In the genomic region with DNA sequence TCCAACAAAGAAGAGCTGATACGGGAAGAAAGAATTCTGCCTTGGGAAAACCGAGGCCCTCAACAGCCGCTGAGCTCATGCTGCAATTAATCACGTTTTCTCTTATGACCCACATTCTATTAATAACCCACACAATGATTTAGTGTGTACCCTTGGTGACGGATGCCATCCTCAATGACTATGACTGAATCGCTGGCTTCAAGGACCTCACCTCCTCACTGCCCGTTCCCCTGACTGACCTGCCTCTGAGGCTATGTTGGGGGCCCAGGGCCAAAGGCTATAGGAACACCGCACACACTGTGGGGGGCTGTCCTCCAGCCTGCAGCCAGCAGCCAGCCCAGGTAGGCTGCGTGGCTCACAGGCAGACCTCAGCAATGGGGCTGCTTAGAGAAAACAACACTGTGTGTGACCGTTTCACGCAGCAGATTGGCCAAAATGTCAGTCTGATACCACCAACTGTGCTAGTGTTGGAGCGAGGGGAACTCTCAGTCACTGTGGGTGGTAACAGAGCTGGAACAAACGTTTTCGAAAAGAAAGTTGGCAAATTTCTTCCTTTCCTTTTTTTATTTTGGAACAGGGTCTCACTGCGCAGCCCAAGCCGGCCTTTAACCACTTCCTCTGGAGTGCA, we compare ENCODE assay signal across 13 mouse cellular contexts.
A peak's percentile ranks its signal among the peaks of the same experiment; 100 is the strongest.
DNase-seq lines count a peak whose midpoint lies in the region; ATAC-seq and TF ChIP-seq lines count a peak whose summit lies in the region.
"Had no signal": no experiment of that assay in that cellular context is flagged by ENCODE, and none has a peak within 500 bp of the region (broad histone marks: within the 10 kb centered on the region; RNA-seq: fewer than 3 reads in every experiment).

No protein-coding gene starts in this region.

- peak; percentile 40 for DNase-seq in gastrocnemius, adult 18-20 months (ENCODE audit: low spot score)
- DNase-seq in gastrocnemius, postnatal 25 days: no peak
- no peak for DNase-seq in lung, embryonic 14.5 days
- DNase-seq in lung, postnatal 25 days (ENCODE audit: low spot score): no peak
- peak; percentile 62 to 68 for DNase-seq in adrenal gland, postnatal 36 days
- DNase-seq: kidney, adult 8-10 months; liver, embryonic 13.5 days; spleen, adult 18-20 months had no signal

- no peak overlapping the region for H3K4me2 ChIP-seq in lung, embryonic 14.5 days
- H3K4me2 ChIP-seq in neural tube, embryonic 15.5 days: no peak overlapping the region
- H3K4me2 ChIP-seq: embryonic facial prominence, embryonic 15.5 days; heart, embryonic 13.5 days; liver, embryonic 13.5 days had no signal

- H3K27ac ChIP-seq in lung, embryonic 14.5 days (ENCODE audit: low read depth): no peak overlapping the region
- H3K27ac ChIP-seq in neural tube, embryonic 15.5 days (replicated peaks): 0 out of 2 replicates have a peak overlapping the region, but pooled peaks have one; percentile 23
- H3K27ac ChIP-seq: embryonic facial prominence, embryonic 15.5 days; heart, embryonic 13.5 days; liver, embryonic 13.5 days had no signal

- H3K9ac ChIP-seq in lung, embryonic 14.5 days: no peak overlapping the region
- H3K9ac ChIP-seq in neural tube, embryonic 15.5 days (replicated peaks): no peak overlapping the region
- H3K9ac ChIP-seq: embryonic facial prominence, embryonic 15.5 days; heart, embryonic 13.5 days; liver, embryonic 13.5 days had no signal

- H3K9me3 ChIP-seq in lung, embryonic 14.5 days (ENCODE audit: low read depth, low read length): no peaks in the 10 kb centered on the region
- H3K9me3 ChIP-seq in neural tube, embryonic 15.5 days (replicated peaks): no peaks in the 10 kb centered on the region
- H3K9me3 ChIP-seq: embryonic facial prominence, embryonic 15.5 days; liver, embryonic 13.5 days had no signal

- no peaks in the 10 kb centered on the region for H3K36me3 ChIP-seq in lung, embryonic 14.5 days (ENCODE audit: insufficient read depth)
- no peaks in the 10 kb centered on the region for H3K36me3 ChIP-seq in neural tube, embryonic 15.5 days
- H3K36me3 ChIP-seq: embryonic facial prominence, embryonic 15.5 days; heart, embryonic 13.5 days; liver, embryonic 13.5 days had no signal

- TF ChIP-seq CTCF in lung, embryonic 14.5 days (IDR thresholded peaks at IDR 0.05; ENCODE audit: low read depth): no peak

- 73% methylated on average over 16 of the region's 16 CpGs for WGBS in lung, embryonic 14.5 days
- WGBS in neural tube, embryonic 15.5 days: 75% methylated on average over 16 of the region's 16 CpGs

- peaks cover 8% of the 10 kb centered on the region; the same call in 1 of the 2 replicates for H3K4me1 ChIP-seq in lung, embryonic 14.5 days (ENCODE audit: insufficient read depth)
- H3K4me1 ChIP-seq in neural tube, embryonic 15.5 days: peaks cover 31% of the 10 kb centered on the region

- no peak overlapping the region for H3K4me3 ChIP-seq in lung, embryonic 14.5 days (ENCODE audit: low read depth, low read length)
- H3K4me3 ChIP-seq in neural tube, embryonic 15.5 days (replicated peaks): no peak overlapping the region
- H3K4me3 ChIP-seq: embryonic facial prominence, embryonic 15.5 days; heart, embryonic 13.5 days; liver, embryonic 13.5 days had no signal

- no peaks in the 10 kb centered on the region for H3K27me3 ChIP-seq in lung, embryonic 14.5 days (ENCODE audit: insufficient read depth, low read length)
- H3K27me3 ChIP-seq in neural tube, embryonic 15.5 days (replicated peaks): no peaks in the 10 kb centered on the region
- H3K27me3 ChIP-seq: embryonic facial prominence, embryonic 15.5 days; liver, embryonic 13.5 days had no signal

- ATAC-seq in lung, embryonic 14.5 days (ENCODE audit: insufficient read depth): 0 out of 2 replicates have a peak, but pooled peaks have one; percentile 13
- ATAC-seq in neural tube, embryonic 15.5 days (ENCODE audit: low FRiP score): no peak
- no peak for ATAC-seq in megakaryocyte progenitor cell, adult 5-6 weeks (replicated peaks; ENCODE audit: poor library complexity)
- no peak for ATAC-seq in CD4-positive, CD25-positive, alpha-beta regulatory T cell, adult 4 months

Comparison
In these comparisons a context has a peak if more than half of its experiments do, and no peak if none do; other contexts are left out.
1. DNase-seq: peak in gastrocnemius, adult 18-20 months (single experiment) and adrenal gland, postnatal 36 days (2 of 2); none in gastrocnemius, postnatal 25 days (single experiment), lung, embryonic 14.5 days (single experiment) and lung, postnatal 25 days (single experiment).